Mouse (Mus musculus): ENCODE results near the gene Spata31d1d. TPM values are rescaled to one million over a fixed set of nuclear protein-coding genes. Genes with fewer than 3 reads are reported as not detected.

The Spata31d1d gene
- polyA plus RNA-seq, 1 experiment from 2014 or later, result not detected

- 36% methylated on average over 4 of the region's 4 CpGs for WGBS
- no peak overlapping the region for H3K4me3 ChIP-seq (ENCODE audit: low read length)
- no peak overlapping the region for H3K4me2 ChIP-seq (replicated peaks; ENCODE audit: low read depth, low read length)
- no peaks in the 10 kb centered on the region for H3K9me3 ChIP-seq (ENCODE audit: control insufficient read depth, low read length)
- H3K9ac ChIP-seq (ENCODE audit: low read depth, low read length), result no peak overlapping the region
- no peaks in the 10 kb centered on the region for H3K36me3 ChIP-seq (ENCODE audit: control insufficient read depth, insufficient read depth, low read length)
- H3K4me1 ChIP-seq (ENCODE audit: control insufficient read depth, insufficient read depth, low read length), result peaks cover under 1% of the 10 kb centered on the region; the same call in 1 of the 2 replicates
- no peak overlapping the region for H3K27ac ChIP-seq (ENCODE audit: low read depth, low read length)
- no peaks in the 10 kb centered on the region for H3K27me3 ChIP-seq (ENCODE audit: control insufficient read depth, insufficient read depth, low read length)
- no peak for ATAC-seq (ENCODE audit: low FRiP score, low TSS enrichment)
Measured at GRCm38 (mm10) chr13:59679306-59679705, 52.2 kb downstream of the Spata31d1d start.

GRCm38 (mm10) chr13:59676316-59677229 is 55.0 kb downstream of the Spata31d1d start:
- Histone ChIP-seq H3K9me3 (ENCODE audit: control insufficient read depth, low read length) (no peaks in the 10 kb centered on the region), H3K4me1 (ENCODE audit: control insufficient read depth, insufficient read depth, low read length) (peaks cover 11% of the 10 kb centered on the region), H3K27me3 (ENCODE audit: control insufficient read depth, insufficient read depth, low read length) (no peaks in the 10 kb centered on the region), H3K36me3 (ENCODE audit: control insufficient read depth, insufficient read depth, low read length) (no peaks in the 10 kb centered on the region), H3K4me2 (replicated peaks; ENCODE audit: low read depth, low read length) (no peak overlapping the region), H3K9ac (ENCODE audit: low read depth, low read length) (no peak overlapping the region), H3K4me3 (ENCODE audit: low read length) (no peak overlapping the region), H3K27ac (ENCODE audit: low read depth, low read length) (no peak overlapping the region)
- no peak for ATAC-seq (ENCODE audit: low FRiP score, low TSS enrichment)
- WGBS, result 79% methylated on average over 11 of the region's 12 CpGs

Other genes with a start within 250 kb of the Spata31d1d start
- 17.9 and 18.6 TPM in 2 replicates for gene Agtpbp1, start 146.5 kb downstream of the Spata31d1d start, polyA plus RNA-seq (2014; fragmentation: Nextera tagmentation; extraction: Ambion mirVana)
- 93.0 and 101 TPM in 2 replicates for gene Naa35, start 146.5 kb downstream of the Spata31d1d start, polyA plus RNA-seq (2014; fragmentation: Nextera tagmentation; extraction: Ambion mirVana)
- gene Golm1, start 55.9 kb downstream of the Spata31d1d start, polyA plus RNA-seq (2014; fragmentation: Nextera tagmentation; extraction: Ambion mirVana), result 27.9 and 41.9 TPM in 2 replicates
- not detected in 2 replicates for gene 4921517D22Rik, start 37.6 kb downstream of the Spata31d1d start, polyA plus RNA-seq (2014; fragmentation: Nextera tagmentation; extraction: Ambion mirVana)
- gene Spata31d1a, start 21.4 kb downstream of the Spata31d1d start, polyA plus RNA-seq (2014; fragmentation: Nextera tagmentation; extraction: Ambion mirVana), result 0.43 TPM in 1 of 2 replicates, not detected in the other
- not detected in 2 replicates for gene Spata31d1b, start 19.5 kb downstream of the Spata31d1d start, polyA plus RNA-seq (2014; fragmentation: Nextera tagmentation; extraction: Ambion mirVana)
- gene 1700014D04Rik, start 15.0 kb upstream of the Spata31d1d start, polyA plus RNA-seq (2014; fragmentation: Nextera tagmentation; extraction: Ambion mirVana), result not detected in 2 replicates
- gene Isca1, start 38.1 kb upstream of the Spata31d1d start, polyA plus RNA-seq (2014; fragmentation: Nextera tagmentation; extraction: Ambion mirVana), result 123 and 134 TPM in 2 replicates
- gene Gm49354, start 50.5 kb upstream of the Spata31d1d start, polyA plus RNA-seq (2014; fragmentation: Nextera tagmentation; extraction: Ambion mirVana), result not detected in 2 replicates
- 23.6 and 43.9 TPM in 2 replicates for gene Tut7, start 91.4 kb upstream of the Spata31d1d start, polyA plus RNA-seq (2014; fragmentation: Nextera tagmentation; extraction: Ambion mirVana)